Mouse (Mus musculus): ENCODE measurements around the gene Rbms3. TPM values are rescaled to one million over a fixed set of nuclear protein-coding genes. Genes with fewer than 3 reads are reported as not detected.

Rbms3 gene
- polyA plus RNA-seq, 1 experiment from 2014 or later = 48.9 TPM

GRCm38 (mm10) chr9:116975269-116975668, 654.4 kb downstream of the Rbms3 start:
- no peak for TF ChIP-seq EP300 (IDR thresholded peaks at IDR 0.05)
- no peak for TF ChIP-seq CTCF (IDR thresholded peaks at IDR 0.05)
- no peak for DNase-seq (ENCODE audit: low spot score)
- H3K27ac ChIP-seq (ENCODE audit: low read length) = no peak overlapping the region
- H3K9me3 ChIP-seq (ENCODE audit: low read length) = no peaks in the 10 kb centered on the region
- no peak overlapping the region for H3K4me3 ChIP-seq (ENCODE audit: low read depth, low read length)
- no peaks in the 10 kb centered on the region for H3K36me3 ChIP-seq (ENCODE audit: insufficient read depth, low read length)
- no peak for ATAC-seq
- no peak overlapping the region for H3K4me2 ChIP-seq (replicated peaks; ENCODE audit: low read depth, low read length)
- 80% methylated on average over 4 of the region's 4 CpGs for WGBS
- H3K4me1 ChIP-seq (ENCODE audit: insufficient read depth, low read depth, low read length) = no peaks in the 10 kb centered on the region
- H3K9ac ChIP-seq (replicated peaks; ENCODE audit: low read depth) = no peak overlapping the region
- H3K27me3 ChIP-seq (replicated peaks; ENCODE audit: insufficient read depth, low read length) = no peaks in the 10 kb centered on the region

GRCm38 (mm10) chr9:116974134-116974533, 655.6 kb downstream of the Rbms3 start:
- H3K4me3 ChIP-seq (ENCODE audit: low read depth, low read length) = no peak overlapping the region
- no peaks in the 10 kb centered on the region for H3K36me3 ChIP-seq (ENCODE audit: insufficient read depth, low read length)
- H3K9ac ChIP-seq (replicated peaks; ENCODE audit: low read depth) = no peak overlapping the region
- peak overlapping the region; percentile 68; the same call in 1 of the 2 replicates for H3K27ac ChIP-seq (ENCODE audit: low read length)
- DNase-seq (ENCODE audit: low spot score) (no peak), ATAC-seq (no peak)
- no peaks in the 10 kb centered on the region for H3K9me3 ChIP-seq (ENCODE audit: low read length)
- TF ChIP-seq EP300 (IDR thresholded peaks at IDR 0.05) (no peak), CTCF (IDR thresholded peaks at IDR 0.05) (peak; percentile 50)
- 70% methylated on average over 3 of the region's 3 CpGs for WGBS
- H3K27me3 ChIP-seq (replicated peaks; ENCODE audit: insufficient read depth, low read length) = no peaks in the 10 kb centered on the region
- H3K4me1 ChIP-seq (ENCODE audit: insufficient read depth, low read depth, low read length) = no peaks in the 10 kb centered on the region
- H3K4me2 ChIP-seq (replicated peaks; ENCODE audit: low read depth, low read length) = no peak overlapping the region

- ATAC-seq (peak; percentile 78), DNase-seq (ENCODE audit: low spot score) (peak; percentile 43)
These were observed 656.1 kb downstream of the Rbms3 start for GRCm38 (mm10) chr9:116973594-116973993.

GRCm38 (mm10) chr9:116967317-116967716, 662.4 kb downstream of the Rbms3 start:
- no peak overlapping the region for H3K4me2 ChIP-seq (replicated peaks; ENCODE audit: low read depth, low read length)
- H3K27me3 ChIP-seq (replicated peaks; ENCODE audit: insufficient read depth, low read length) = no peaks in the 10 kb centered on the region
- WGBS = 95% methylated on average over 3 of the region's 3 CpGs
- no peaks in the 10 kb centered on the region for H3K36me3 ChIP-seq (ENCODE audit: insufficient read depth, low read length)
- H3K4me3 ChIP-seq (ENCODE audit: low read depth, low read length) = no peak overlapping the region
- no peak overlapping the region for H3K27ac ChIP-seq (ENCODE audit: low read length)
- DNase-seq (ENCODE audit: low spot score) = no peak
- H3K4me1 ChIP-seq (ENCODE audit: insufficient read depth, low read depth, low read length) = no peaks in the 10 kb centered on the region
- no peaks in the 10 kb centered on the region for H3K9me3 ChIP-seq (ENCODE audit: low read length)
- H3K9ac ChIP-seq (replicated peaks; ENCODE audit: low read depth) = no peak overlapping the region
- TF ChIP-seq EP300 (IDR thresholded peaks at IDR 0.05) (no peak), CTCF (IDR thresholded peaks at IDR 0.05) (no peak)
- ATAC-seq = no peak

More at GRCm38 (mm10) chr9:116973594-116973993, 656.1 kb downstream of the Rbms3 start:
- Histone ChIP-seq H3K27ac (ENCODE audit: low read length) (peak overlapping the region; percentile 68), H3K36me3 (ENCODE audit: insufficient read depth, low read length) (no peaks in the 10 kb centered on the region), H3K4me1 (ENCODE audit: insufficient read depth, low read depth, low read length) (no peaks in the 10 kb centered on the region), H3K4me3 (ENCODE audit: low read depth, low read length) (no peak overlapping the region), H3K4me2 (replicated peaks; ENCODE audit: low read depth, low read length) (no peak overlapping the region), H3K27me3 (replicated peaks; ENCODE audit: insufficient read depth, low read length) (no peaks in the 10 kb centered on the region), H3K9ac (replicated peaks; ENCODE audit: low read depth) (no peak overlapping the region), H3K9me3 (ENCODE audit: low read length) (no peaks in the 10 kb centered on the region)
- WGBS = 22% methylated on average over 2 of the region's 2 CpGs
- TF ChIP-seq CTCF (IDR thresholded peaks at IDR 0.05) (no peak), EP300 (IDR thresholded peaks at IDR 0.05) (no peak)

GRCm38 (mm10) chr9:116965691-116966090, 664.0 kb downstream of the Rbms3 start:
- H3K27me3 ChIP-seq (replicated peaks; ENCODE audit: insufficient read depth, low read length) = no peaks in the 10 kb centered on the region
- no peak for TF ChIP-seq EP300 (IDR thresholded peaks at IDR 0.05)
- no peak for TF ChIP-seq CTCF (IDR thresholded peaks at IDR 0.05)
- no peak overlapping the region for H3K27ac ChIP-seq (ENCODE audit: low read length)
- H3K9me3 ChIP-seq (ENCODE audit: low read length) = no peaks in the 10 kb centered on the region
- no peak overlapping the region for H3K4me2 ChIP-seq (replicated peaks; ENCODE audit: low read depth, low read length)
- WGBS = 79% methylated on average over 6 of the region's 6 CpGs
- no peak overlapping the region for H3K4me3 ChIP-seq (ENCODE audit: low read depth, low read length)
- H3K4me1 ChIP-seq (ENCODE audit: insufficient read depth, low read depth, low read length) = no peaks in the 10 kb centered on the region
- H3K36me3 ChIP-seq (ENCODE audit: insufficient read depth, low read length) = no peaks in the 10 kb centered on the region
- no peak overlapping the region for H3K9ac ChIP-seq (replicated peaks; ENCODE audit: low read depth)
- no peak for ATAC-seq
- no peak for DNase-seq (ENCODE audit: low spot score)

GRCm38 (mm10) chr9:116956156-116956555, 673.6 kb downstream of the Rbms3 start:
- no peaks in the 10 kb centered on the region for H3K4me1 ChIP-seq (ENCODE audit: insufficient read depth, low read depth, low read length)
- no peak overlapping the region for H3K27ac ChIP-seq (ENCODE audit: low read length)
- H3K9ac ChIP-seq (replicated peaks; ENCODE audit: low read depth) = no peak overlapping the region
- DNase-seq (ENCODE audit: low spot score) = no peak
- H3K4me2 ChIP-seq (replicated peaks; ENCODE audit: low read depth, low read length) = no peak overlapping the region
- TF ChIP-seq EP300 (IDR thresholded peaks at IDR 0.05) (no peak), CTCF (IDR thresholded peaks at IDR 0.05) (no peak)
- 72% methylated on average over 2 of the region's 2 CpGs for WGBS
- H3K36me3 ChIP-seq (ENCODE audit: insufficient read depth, low read length) = no peaks in the 10 kb centered on the region
- no peak for ATAC-seq
- no peak overlapping the region for H3K4me3 ChIP-seq (ENCODE audit: low read depth, low read length)
- no peaks in the 10 kb centered on the region for H3K27me3 ChIP-seq (replicated peaks; ENCODE audit: insufficient read depth, low read length)
- H3K9me3 ChIP-seq (ENCODE audit: low read length) = no peaks in the 10 kb centered on the region

GRCm38 (mm10) chr9:116948211-116948610, 681.5 kb downstream of the Rbms3 start:
- Histone ChIP-seq H3K9me3 (ENCODE audit: low read length) (no peaks in the 10 kb centered on the region), H3K9ac (replicated peaks; ENCODE audit: low read depth) (no peak overlapping the region), H3K36me3 (ENCODE audit: insufficient read depth, low read length) (no peaks in the 10 kb centered on the region), H3K4me1 (ENCODE audit: insufficient read depth, low read depth, low read length) (no peaks in the 10 kb centered on the region), H3K27me3 (replicated peaks; ENCODE audit: insufficient read depth, low read length) (no peaks in the 10 kb centered on the region), H3K4me3 (ENCODE audit: low read depth, low read length) (no peak overlapping the region), H3K27ac (ENCODE audit: low read length) (no peak overlapping the region), H3K4me2 (replicated peaks; ENCODE audit: low read depth, low read length) (no peak overlapping the region)
- no peak for DNase-seq (ENCODE audit: low spot score)
- TF ChIP-seq EP300 (IDR thresholded peaks at IDR 0.05) (no peak), CTCF (IDR thresholded peaks at IDR 0.05) (no peak)
- ATAC-seq = no peak
- WGBS = 59% methylated on average over 3 of the region's 3 CpGs
